Mouse (Mus musculus) bone marrow, adult 2 months (tissue): ENCODE results near the gene Alkbh7.

ENCODE experiments used
- CTCF ChIP-seq: fragments of 200-500 bp; IDR thresholded peaks from 2 replicates; pipeline ENCODE4 v1.5.1; 2011; ENCODE audit warnings: low read length, control low read depth; ENCODE audit not compliant: control insufficient read depth, insufficient read depth
- POLR2A ChIP-seq: fragments of 200-500 bp; IDR thresholded peaks from 2 replicates; pipeline ENCODE4 v1.6.1; 2011; ENCODE audit warnings: low read depth, mild to moderate bottlenecking, control low read depth, low read length, borderline replicate concordance; ENCODE audit not compliant: control insufficient read depth

- no peak for TF ChIP-seq CTCF
- no peak for TF ChIP-seq POLR2A
These were observed 50.3 kb downstream of the Alkbh7 start for GRCm38 (mm10) chr17:57047406-57047805.
